Mouse (Mus musculus) embryo, embryonic 11.5 days (tissue): Measurements from ENCODE around the gene Txnrd2.

Experiments used
- DNase-seq: peaks from one replicate; pipeline ENCODE4 v3.0.0-alpha.2; 2012; ENCODE audit warnings: low read depth, low spot score

Gene Txnrd2

DNA sequence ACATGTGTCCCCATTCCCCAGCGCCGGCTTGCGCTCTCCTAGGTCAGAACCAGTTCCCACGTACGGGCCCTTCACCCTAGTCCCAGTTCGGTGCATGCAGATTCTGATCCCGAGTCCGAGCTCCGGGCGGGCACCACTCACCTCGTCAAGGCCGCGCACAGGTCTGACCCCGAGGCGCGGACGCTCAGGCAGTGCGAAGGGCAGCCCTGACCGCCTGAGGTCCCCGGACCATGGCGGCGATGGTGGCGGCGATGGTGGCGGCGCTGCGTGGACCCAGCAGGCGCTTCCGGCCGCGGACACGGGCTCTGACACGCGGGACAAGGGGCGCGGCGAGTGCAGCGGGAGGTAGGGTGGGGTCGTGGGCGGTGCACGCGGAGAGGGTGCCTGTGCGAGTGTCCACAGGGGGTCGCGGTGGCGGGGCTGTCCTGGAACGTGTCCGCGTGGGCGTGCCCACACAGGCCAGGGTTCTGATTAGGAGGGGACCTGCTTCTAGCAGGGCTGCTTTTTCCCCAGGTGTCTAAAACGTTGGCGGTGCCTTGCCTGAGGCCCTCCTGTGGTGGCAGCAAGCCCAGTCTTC lies at the start of gene Txnrd2:
Gene Txnrd2, plus strand, starts transcription at position 170 of the 577 bp plus-strand sequence.
- DNase-seq: peak; percentile 34

DNA sequence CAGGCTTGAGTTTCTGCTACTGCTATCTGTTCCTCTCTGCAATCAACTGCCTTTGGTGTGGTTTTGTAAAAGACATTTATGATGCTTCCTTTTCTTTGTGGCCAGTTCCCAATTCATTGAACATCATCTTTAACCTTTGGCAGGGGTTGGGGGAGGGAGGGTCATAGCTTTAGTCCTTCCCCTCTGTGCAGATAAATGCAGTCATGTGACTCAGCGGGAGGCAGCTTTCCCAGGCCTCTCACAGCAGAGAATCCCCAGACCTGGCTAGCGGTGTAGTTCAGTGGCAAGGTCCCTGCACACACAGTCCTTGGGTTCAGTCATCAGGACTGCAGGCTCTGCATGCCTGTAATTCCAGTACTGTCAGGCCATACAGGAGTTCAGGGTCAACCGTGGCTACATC lies 49.0 kb upstream of the Txnrd2 start:
- no peak for DNase-seq

DNA sequence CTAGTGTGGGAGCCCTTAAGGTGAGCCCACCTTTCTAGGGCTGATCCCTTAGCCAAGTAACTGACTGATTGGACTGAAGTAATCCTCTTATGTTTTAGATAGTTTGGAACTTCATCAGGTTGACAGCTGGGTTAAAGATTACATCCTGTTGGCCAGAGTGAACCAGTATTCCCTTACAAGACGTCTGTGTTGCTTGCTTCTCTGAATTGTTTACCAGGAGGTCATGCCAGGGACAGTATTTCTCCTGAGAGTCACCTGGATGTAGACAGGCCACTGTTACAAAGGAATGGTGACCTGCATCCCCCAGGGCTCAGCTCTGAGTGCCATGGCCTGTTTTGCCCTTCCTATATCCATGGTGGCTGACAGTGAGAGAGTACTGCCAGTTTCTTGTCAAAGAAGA lies 47.7 kb upstream of the Txnrd2 start:
- DNase-seq: no peak

DNA sequence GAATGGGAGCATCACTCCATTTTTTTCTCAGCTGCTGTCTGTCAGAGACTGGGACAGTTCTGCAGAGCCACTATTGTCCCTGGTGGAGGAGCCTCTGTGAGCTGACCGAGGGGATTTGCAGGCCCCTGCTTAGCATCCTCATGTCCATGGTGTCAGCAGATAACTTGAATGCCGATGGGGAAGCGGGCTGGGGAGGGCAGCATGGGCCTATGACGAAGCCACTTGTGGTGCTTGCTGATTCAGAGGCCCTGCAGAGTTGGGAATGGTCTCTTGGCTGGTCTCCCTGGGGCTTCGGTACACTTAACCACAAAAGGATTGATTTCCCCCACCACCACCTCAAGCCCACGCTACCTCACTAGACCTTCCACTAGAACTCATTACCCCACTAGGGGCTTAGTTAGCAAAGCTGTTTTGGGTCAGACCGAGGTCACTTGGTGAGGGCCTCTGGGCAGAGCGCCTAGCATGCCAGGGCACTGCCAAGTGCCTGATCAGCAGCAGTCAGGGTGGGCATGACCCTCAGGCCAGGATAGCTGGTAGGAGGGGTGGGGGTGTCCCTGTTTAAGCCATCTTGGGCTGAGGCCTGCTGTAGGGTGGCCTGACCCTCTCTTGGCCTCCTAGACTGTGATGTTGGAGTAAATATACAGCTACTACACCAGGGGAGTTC lies 46.7 kb upstream of the Txnrd2 start:
- DNase-seq: no peak

DNA sequence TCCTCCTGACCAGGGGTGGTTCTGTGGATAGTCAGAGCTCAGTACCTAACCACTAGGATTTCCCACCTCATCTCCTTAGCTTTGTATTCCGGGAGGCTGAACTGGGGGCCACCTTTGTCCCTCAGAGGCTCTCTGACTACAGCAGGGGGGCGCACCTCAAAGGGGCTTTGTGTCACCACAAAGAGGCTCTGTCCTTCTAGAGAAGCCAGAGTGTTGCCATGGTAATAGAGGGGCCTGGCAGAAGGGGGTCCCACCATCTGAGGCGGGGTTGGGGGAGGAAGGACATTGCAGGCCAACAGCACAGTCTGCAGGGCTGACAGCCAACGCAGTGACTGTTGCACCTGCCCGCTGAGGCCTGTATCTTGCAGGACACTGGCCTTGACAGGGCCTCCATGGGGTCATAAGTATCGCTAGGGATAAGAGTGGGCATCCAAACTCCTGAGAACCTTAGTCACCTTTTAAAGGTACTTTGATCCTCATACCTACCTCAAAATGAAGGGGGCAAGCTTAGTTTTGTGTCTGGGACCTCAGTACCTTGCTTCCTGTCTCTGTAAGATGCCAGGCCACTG lies 45.6 kb upstream of the Txnrd2 start:
- DNase-seq: peak; percentile 46

DNA sequence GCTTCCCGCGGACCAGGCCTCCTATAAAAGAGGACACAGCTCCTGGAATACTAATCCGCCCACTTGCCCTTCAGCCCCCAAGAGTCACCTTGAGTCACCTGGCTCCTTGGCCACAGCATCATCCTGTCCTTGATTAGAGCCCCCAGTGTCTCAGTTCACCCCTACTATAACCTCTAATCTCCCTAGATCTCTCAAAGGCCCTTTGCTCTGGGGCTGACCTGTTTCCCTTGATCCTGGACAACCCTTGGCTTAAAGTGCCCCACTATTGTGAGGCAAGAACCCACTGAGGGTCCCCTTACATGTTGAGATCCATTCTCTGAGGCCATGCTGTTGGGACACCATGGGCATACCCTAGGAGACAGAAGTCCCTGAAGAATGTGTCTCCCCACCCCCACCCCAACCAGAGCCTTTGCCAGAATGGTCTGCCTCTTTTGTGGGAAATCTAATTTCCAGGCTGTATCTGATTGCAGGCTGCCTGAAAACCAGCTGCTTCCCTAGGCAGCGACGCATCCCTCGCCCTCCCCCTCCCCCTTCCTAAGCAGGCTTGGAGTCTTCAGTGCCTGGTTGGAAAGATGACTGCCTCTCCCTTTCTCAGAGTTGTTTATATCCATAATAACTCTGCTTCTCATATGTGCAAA lies 44.4 kb upstream of the Txnrd2 start:
- DNase-seq: peak; percentile 36

DNA sequence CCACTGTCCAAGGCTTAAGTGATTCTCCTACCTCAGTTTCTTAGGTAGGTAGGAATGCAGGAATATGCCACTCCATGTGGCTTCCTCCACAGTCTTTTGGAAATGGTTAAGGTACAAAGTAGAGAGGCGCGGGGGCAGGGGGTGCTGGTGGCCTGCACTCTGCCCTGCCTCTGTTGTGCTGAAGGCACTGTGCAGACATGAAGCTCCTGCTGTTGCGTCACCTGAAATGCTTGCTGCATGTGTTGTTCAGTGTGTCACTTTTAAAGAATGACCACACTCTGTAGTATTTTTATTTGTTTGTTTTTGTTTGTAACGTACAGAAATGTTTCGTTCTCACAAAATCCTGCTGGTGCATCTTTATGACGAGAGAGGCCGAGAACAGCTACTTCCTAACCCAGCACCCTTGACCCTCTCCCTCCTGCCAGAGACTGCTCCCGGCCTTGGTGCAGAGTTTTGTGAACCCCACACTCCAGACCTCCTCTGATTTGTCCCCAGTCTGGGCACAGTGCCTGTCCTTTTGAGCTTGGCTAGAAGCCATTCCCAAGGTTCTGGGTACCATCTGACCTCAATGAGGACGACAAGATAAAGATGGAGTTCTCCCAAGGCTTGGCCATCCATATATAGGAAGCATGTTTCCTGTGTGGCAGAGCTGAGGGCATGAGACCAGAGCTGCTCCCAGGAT lies 43.0 kb upstream of the Txnrd2 start:
- DNase-seq: no peak

DNA sequence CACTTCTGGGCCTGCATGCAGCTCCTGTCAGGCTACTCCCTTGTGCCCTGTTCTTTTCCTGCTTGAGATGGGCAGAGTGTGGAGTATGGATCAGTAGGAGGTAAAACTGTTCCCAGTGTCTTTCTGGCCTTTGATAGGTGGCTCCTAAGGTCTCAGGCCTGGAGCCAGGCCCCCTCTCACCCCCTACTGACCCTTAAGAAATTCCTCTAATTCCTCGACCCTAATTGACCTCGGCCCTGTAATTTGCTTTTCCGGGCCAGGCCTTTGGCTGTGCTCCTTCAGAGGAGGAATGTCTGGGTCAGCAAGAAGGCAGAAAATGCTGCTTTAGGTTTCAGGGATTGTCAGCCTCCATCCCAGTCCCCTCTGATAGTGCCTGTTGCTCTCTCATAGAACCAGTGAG lies 42.4 kb upstream of the Txnrd2 start:
- DNase-seq: no peak

DNA sequence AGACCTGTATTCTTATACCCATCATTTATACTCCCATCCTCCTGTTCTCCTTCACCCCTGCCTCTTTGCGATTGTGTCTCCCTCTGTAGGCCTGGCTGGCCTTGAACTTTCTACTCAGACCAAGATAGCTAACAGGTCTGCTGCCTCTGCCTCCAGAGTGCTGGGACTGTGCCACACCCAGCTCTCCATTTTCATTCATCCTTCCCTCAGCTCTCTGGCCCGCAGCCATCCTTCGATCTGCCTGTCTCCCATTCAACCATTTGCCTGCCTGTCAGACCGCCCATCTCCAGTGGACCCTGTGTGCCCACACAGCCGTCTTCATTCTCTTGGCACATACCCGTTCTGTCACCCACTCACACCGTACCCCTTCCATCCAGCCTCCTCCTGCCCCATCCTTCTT lies 42.0 kb upstream of the Txnrd2 start:
- no peak for DNase-seq

DNA sequence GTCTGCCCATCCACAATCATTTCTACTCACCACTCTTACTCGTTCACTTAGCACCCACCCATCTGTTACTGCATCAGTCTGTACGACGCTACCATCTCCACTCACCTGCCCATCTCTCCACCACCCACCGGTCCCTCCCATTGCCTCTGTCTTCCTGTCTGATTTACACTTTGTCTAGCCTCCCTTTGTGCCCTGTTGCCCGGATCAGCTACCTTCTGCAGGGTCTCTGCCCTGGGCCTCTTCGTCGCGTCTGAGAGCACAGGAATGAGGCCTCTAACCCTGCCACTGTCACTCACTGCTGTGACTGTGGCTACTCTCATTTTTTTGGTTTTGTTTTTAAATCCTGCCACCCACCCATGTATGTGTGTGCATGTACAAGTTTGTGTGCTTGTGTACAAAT lies 41.5 kb upstream of the Txnrd2 start:
- no peak for DNase-seq

DNA sequence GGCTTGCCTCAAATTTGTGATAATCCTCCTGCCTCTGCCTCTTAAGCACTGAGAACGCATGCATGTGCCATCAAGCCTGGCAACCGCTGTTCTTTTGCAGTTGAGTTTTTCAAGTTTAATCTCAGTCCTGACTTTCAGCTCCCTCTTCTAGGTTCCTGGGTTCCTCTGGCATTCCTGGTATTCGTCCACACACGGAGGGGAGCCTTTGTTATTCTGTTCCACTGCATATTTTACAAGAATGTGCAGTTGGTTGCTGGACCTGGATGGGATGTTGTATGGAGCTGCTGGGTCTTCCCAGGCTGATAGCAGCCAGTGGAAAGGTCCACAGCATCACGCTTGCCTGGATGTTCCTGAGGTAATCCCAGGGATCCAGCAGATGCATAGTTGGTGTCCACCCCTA lies 40.8 kb upstream of the Txnrd2 start:
- DNase-seq: no peak

DNA sequence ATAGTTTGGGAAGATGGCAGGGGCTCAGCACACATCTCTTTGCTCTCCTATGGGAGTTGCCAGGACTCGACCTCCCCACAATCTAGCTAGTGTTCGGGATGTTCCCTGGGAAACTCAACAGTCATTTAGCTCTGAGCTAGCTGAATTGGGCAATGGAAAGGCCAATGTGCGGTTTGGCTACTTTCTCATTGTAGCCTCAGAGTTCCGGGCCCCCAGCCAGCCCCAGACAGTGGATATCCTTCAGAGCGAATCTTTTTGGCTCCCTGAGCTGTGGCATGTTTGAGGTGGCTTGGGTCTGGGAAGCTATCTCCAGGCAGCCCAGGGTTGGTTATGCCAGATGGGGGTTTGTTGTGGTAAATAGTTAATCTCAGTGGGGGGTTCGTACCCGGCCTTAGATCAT lies 39.7 kb upstream of the Txnrd2 start:
- DNase-seq: no peak

DNA sequence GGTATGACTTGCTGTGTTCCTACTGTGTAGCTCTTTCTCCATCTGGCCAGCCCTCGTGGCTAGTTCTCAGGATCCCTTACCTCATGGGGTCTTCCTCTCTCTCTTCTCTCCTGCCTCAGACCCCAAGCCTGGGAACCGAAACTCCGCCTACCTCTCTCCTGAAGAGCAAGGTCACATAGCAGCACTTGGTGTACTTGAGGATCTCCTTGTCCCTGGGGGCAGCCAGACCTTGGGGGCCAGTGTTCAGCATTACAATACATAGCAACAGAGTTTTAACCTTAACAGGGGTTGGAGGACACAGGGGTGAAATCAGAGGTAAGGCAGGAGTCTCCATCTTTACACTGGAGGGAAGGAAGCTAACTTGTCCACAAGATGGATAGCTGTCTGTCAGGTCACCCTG lies 39.2 kb upstream of the Txnrd2 start:
- DNase-seq: no peak

DNA sequence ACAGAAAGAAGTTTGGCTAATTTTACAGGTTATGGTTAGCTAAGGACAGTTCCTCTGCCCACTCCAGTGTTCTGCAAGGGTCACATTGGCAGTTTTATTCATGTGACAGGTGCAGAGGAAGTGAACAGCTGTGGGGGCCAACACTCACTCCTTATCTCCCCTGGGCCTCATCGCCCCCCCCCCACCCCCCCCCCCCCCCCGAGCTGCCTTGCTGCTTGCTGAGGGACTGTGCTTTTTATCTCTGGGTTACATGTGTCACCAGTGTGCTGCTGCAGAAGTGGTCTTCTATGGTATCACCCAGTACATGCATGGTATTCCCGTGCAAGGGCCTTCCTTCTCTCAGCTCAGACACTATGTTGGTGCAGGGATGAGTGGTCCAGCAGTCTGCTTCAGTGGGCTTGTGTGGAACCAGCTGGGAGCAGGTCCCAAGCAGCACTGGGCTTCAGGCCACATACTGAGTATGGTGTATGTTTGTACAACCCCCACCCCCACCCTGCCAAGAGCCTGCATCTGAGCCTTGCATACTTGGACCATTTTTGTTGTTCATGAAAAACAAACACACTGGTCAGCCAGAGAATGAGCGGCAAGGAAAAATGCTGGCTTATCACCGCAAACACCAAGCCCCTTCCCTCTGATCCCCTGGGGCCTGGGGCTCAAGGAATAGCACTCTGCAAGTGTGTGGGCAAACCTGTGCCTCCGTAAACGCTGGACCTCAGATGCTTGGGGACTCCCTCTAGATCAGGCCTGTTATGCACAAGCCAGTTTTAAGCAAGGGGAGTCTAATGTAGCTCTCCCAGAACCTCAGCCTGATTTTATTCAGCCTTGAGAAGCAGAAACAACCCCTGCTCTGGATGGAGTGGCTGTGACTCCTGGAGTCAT lies 38.2 kb upstream of the Txnrd2 start:
- DNase-seq: no peak

DNA sequence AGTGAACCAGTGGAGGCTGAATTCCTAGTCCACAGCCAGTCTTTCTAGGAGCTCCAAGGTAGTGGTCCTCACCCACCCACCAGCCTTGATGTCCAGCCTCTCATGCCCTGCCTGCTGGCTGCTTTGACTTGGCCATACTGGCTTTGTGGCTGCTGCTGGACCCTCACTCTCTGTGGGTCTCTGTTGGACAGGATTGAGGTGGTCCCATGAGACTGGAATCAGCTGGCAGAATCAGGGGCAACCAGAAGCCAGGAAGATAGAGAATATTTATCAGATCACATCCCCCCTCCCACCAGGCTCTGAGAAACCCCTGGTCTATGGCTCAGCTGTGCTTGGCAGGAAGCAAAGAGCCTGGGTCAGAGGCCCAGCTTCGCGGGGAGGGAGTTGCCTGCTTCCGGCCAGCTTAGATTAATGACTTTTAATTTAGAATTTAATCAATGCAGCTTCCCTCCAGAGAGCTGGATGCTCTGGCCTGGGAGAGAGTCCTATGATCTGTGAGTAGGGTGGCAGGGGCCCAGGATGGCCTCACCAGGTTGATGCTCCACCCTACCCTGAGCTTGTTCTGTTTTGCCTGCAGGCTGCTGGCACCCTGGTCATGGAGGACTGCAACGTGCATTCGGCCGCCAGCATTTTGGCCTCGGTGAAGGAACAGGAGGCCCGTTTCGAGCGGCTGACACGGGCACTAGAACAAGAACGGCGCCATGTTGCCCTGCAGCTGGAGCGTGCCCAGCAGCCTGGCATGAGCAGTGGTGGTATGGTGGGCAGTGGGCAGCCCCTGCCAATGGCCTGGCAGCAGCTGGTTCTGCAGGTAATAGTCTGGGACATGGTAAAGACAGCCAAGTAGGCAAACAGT lies 37.4 kb upstream of the Txnrd2 start:
- no peak for DNase-seq

DNA sequence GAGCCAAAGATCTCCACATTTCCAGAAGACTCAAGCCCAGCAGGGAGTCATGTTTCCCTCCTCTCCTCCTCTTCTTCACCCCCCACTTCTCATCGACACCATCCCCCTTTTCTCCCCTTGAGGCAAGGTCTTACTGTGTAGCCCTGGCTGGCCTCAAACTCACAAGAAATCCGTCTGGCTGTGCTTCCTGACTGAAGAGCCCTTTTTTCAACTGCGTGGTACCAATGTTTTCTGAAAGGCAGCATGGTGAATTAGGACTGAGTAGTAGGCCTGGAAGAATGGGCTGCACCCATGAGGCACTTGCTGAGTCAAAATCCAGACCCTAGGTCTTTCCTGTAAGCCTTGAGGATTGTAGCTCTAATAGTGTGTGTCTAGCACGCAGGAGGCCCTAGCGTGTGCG lies 35.8 kb upstream of the Txnrd2 start:
- DNase-seq: no peak

DNA sequence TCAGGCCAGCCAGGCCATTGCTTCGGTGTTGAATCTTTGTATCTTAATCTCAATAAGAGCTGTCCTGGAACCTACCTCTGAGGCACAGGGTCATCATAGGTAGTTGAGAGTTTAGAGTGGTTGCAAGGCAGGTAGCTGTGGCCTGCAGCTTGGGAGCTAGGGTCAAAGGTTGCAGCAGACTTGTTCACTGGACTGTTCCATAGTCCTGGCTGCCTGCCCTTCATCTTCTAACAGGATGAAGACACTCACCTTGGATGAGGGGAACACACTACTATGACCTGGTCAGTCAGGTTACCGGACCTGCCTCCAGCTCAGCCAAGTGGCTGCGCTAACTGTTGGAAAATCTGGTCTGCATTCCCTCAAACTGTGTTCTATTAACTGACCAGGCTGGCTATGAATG lies 35.1 kb upstream of the Txnrd2 start:
- no peak for DNase-seq

DNA sequence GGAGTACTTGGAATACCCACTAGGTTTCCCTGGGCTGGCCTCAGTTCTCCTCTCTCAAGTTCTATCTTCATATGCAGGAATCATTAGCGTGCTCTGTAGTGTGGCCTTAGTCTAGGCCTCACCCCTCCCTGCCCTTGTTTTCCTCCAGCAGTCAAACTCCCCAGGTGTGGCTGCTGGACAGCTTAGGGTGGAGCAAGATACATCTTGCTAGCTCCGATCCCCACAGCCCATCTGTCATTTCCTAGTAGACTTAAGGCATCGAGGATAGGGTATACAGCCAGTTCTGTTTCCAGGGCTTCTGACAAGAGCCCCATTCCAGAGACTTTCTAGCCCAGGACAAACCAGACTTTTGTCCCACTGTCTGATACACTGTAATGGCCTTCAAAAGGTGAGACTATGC lies 34.5 kb upstream of the Txnrd2 start:
- DNase-seq: no peak

DNA sequence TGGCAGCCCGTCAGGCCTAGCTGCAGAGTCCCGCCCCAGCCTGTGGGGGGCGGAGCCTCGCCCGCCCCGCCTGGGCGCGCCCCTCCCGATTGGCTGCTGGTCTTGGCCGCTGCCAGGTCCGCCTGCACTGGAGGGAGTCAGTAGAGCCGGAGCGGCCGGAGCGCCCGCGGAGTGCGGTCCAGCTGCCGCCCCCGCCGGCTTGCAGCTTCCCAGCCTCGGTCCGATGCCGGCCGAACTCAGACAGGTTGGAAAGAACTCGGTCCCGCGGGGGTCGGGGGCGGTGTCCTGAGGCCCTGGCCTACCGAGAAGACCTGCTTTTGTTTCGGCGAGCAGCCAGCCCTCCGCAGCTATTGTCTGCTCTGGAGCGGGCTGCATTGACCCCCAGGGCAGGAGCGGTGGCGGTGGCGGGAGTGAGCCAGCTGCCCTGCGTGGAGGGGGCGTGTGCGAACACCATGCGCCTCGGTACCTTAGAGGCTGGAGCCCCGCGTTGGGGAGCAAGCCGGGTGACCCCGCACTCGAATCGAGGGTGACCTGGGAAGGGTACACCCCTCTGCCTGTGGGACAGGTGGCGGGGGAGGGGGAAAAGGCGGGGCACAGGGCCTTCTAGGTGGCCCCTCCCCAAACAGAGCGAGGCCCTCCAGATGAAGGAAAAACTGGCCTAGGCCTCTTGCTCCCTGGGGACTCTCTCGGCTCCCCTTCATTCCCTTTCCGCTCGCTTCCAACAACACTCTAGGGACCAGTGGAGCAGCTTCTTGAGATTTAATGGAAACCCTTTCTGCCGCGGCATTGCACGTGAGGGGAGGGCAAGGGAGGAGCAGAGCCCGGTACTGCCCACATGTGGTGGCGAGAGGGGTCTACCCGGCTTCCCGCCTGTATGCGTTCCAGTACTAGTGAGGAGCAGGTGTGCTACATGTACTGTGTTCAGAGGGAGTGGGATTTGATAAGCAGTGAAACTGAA lies 33.4 kb upstream of the Txnrd2 start:
- peak; percentile 76 for DNase-seq
